Mouse (Mus musculus) brown adipose tissue, adult 24 weeks (tissue): ENCODE measurements around the gene Tbc1d22a. TPM values are rescaled to one million over a fixed set of nuclear protein-coding genes. Genes with fewer than 3 reads are reported as not detected.

ENCODE experiments used
- H3K27ac ChIP-seq: fragments of 200-500 bp; replicated peaks from 2 replicates; pipeline ENCODE4 v1.5.1; 2012; ENCODE audit warnings: low read depth, mild to moderate bottlenecking, low read length
- H3K4me1 ChIP-seq: fragments of 200-500 bp; 2 replicates; pipeline ENCODE4 v1.6.1; 2012; ENCODE audit warnings: low read length, mixed read lengths; ENCODE audit not compliant: control insufficient read depth, insufficient read depth, insufficient read length
- H3K4me3 ChIP-seq: fragments of 200-500 bp; 2 replicates; pipeline ENCODE4 v1.5.1; 2012; ENCODE audit warnings: low read depth, mild to moderate bottlenecking, low read length, moderate library complexity; ENCODE audit not compliant: insufficient read depth
- polyA plus RNA-seq: library from polyadenylated mRNA; stranded (reverse); fragments of >200 nt; gene quantifications from 2 replicates; pipeline ENCODE4 v1.2.4, GENCODE M21; 2012; ENCODE audit not compliant: missing spikeins, insufficient read depth, insufficient read length

Gene Tbc1d22a
- polyA plus RNA-seq, 1 experiment, result 15.2 TPM

DNA sequence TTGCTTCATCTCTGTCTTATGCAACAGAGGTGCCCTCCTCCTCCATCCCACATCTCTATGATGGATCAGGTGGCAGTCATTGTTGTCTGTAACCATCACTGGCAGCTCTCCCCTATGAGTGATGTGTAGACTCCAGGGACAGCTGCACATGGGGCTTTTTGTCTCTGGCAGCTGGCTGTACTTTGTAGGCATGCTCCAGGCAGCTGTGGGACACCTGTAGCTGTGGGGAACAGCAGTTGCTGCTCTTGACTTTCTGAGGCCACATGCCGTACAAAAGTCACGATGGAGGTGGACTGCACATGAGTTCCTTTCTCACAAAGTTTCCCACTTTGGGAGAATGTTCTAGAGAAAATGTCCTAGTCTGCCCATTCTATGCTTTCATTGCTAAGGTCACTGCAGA is 223.1 kb downstream of the Tbc1d22a start:
- no peak overlapping the region for H3K4me3 ChIP-seq
- peaks cover 4% of the 10 kb centered on the region; the same call in 1 of the 2 replicates for H3K4me1 ChIP-seq
- no peak overlapping the region for H3K27ac ChIP-seq

DNA sequence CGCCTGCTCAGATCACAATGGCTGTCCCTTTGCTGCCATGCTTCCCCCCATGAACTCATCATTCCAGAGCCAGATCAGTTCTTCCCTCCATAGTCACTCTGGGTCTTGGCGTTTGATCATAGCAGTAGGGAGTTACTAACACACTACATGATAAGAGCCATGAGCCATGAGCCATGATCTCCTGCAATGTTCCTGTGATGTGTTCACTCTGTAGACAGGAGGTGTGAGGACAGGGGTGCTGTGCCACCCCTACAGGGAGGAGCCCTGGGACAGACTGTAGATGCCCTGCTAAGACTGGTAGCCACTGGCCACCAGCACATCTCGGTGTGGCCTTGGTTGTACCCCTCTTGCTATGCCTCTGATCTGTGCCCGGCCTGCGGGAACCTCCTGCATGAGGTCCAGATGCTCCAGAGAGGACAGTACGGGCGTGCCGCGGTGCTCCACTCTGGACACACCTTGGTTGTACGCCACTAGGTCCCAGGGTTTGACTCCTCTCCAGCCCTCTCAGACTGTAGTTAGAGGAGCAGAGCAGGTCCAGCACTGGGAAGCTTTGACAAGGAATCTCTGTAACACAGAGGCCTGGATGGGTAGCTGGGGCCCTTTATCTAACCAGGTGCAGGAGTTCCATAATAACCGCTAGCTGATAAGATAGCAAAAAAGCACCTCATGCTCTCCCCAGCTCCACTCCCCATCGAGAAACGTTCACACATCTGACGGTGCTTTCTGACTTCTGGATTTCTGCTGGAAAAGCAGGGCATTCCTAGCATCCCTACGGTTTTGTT is 224.9 kb downstream of the Tbc1d22a start:
- Histone ChIP-seq H3K27ac (no peak overlapping the region), H3K4me1 (peaks cover 2% of the 10 kb centered on the region; the same call in 1 of the 2 replicates), H3K4me3 (no peak overlapping the region)

DNA sequence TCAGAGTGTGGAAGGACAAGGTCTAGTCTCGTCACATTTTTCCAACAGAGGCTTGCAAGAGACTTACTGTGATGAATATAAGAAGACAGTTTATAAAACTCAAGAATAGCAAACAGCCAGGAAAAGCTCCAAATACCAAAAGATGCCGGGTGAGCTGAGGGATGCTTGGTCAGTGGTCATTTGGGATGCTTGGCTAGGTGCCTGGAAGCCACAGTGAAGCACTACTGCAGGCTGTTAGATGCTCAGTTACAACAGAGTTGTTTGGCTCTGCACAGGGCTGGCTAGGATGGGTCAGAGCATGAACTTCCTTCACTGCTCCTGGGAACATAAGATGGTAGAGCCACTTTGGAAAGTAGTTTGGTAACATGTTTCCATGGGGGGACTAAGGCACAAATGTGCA is 230.0 kb downstream of the Tbc1d22a start:
- no peak overlapping the region for H3K4me3 ChIP-seq
- no peak overlapping the region for H3K27ac ChIP-seq
- no peaks in the 10 kb centered on the region for H3K4me1 ChIP-seq

DNA sequence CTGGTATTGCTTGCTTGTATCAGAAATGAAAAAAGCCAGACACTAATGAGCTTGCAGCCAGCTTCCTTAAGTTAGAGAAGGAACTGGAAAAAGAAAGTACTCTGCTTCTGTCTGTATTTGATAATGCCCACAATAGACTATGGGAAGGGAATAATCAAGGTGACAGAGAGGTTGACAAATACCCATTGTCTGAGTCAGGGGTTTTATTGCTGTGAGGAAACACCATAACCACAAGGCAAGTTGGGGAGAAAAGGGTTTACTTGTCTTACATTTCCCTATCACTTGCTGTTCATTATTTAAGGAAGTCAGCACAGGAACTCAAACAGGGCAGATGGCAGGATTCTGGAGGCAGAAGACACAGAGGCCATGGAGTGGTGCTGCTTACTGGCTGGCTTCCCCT is 231.8 kb downstream of the Tbc1d22a start:
- no peaks in the 10 kb centered on the region for H3K4me1 ChIP-seq

DNA sequence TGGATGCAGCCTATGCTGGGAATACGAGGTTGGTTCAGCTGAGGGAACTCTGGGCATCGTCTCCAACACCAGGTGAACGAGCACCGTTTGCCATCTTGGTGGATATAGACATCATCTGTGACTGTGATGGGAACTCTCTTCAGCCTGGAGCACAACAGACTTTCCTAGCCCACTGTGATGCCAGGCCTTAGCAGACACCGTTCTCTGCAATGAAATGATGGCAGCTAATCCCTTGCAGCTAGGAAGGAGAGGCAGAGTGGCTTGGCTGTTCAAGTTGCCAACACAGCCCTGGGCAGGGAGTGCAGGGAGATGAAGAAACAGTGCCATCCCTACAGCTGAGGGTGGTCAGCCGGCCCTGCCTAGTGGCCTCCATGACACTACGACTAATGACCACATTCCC is 233.0 kb downstream of the Tbc1d22a start:
- H3K4me3 ChIP-seq, result no peak overlapping the region
- no peaks in the 10 kb centered on the region for H3K4me1 ChIP-seq
- H3K27ac ChIP-seq, result no peak overlapping the region

More for the DNA sequence above, 231.8 kb downstream of the Tbc1d22a start:
- Histone ChIP-seq H3K4me3 (no peak overlapping the region), H3K27ac (no peak overlapping the region)

DNA sequence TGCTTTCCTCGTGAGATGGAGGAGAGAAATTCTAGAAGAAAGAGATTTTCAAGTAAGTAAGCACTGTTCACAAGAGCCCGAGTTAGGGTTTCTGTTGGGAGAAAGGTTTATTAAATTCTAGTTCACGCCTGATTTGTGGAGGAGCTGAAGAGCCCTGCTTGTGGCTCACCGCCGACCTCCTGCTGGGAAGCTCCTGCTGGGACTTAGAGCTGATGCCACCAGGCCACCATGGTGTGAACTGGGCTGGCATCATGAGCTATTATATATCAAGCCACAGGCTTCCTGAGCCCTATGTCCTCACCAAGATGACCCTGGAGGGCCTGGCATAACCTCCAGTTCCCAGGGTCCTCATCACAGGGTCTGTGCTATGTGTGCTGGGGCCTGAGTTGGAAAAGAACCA is 235.0 kb downstream of the Tbc1d22a start:
- H3K4me1 ChIP-seq, result no peaks in the 10 kb centered on the region
- H3K27ac ChIP-seq, result no peak overlapping the region
- H3K4me3 ChIP-seq, result no peak overlapping the region

DNA sequence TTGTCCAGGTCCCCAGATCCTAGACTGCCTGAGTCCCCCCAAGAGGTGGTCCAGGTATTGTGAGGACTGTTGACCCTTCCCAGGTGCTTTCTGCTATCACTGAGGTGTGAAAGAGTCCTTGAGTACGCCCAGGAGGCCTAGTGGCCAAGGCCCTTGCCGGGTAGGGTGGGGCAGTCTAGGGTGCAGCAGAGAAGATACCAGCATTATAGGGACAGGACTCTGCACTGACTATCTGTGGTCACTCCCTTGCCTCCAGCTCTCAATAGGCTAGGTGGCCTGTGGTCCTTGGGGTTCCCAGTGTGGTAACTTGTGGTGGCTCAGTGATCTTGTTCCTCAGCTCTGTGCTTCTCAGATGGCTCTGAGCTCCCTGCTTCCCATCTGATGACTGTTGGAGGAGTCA is 235.5 kb downstream of the Tbc1d22a start:
- Histone ChIP-seq H3K4me3 (no peak overlapping the region), H3K27ac (no peak overlapping the region)

DNA sequence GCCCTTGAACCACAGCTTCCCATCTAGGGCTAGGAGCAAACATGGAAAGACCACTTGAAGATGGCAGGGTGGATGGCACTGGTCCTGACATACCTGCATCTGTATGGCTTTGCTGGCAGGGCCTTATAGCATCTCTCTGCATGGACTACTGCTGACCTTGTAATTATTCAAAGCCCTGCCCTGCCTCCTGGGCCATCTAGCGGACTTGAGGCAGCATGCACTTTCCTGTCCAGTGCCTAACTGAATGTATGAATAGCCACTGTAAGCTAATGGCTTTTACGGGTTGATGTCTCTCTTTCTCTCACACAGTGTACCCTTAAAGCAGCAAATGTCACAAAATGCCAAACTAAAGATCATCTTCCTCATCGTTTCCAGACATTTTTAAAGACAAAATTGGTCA is 245.2 kb downstream of the Tbc1d22a start:
- Histone ChIP-seq H3K4me3 (no peak overlapping the region), H3K27ac (no peak overlapping the region), H3K4me1 (no peaks in the 10 kb centered on the region)

More for the DNA sequence above, 235.5 kb downstream of the Tbc1d22a start:
- H3K4me1 ChIP-seq, result no peaks in the 10 kb centered on the region

DNA sequence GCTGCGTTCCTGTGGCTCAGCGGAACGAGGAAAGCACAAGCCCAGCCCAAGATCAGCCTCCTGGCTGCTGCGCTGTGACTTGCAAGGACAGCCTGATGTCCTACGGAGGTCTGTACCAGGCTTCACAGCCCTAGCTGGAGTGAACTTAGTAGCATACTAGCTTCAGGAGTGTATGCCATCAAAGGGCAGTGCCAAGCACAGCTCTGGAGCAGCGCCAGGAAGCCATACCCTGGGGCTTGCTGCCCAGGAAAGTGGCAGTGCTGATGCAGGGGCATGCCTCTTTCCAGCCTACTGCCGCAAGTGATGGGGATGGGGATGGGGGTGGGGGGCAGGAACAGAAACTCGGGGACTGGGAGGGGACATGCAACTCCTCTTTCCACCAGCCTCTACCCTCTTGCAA is 248.4 kb downstream of the Tbc1d22a start:
- H3K4me1 ChIP-seq, result no peaks in the 10 kb centered on the region
- H3K4me3 ChIP-seq, result no peak overlapping the region
- H3K27ac ChIP-seq, result no peak overlapping the region

DNA sequence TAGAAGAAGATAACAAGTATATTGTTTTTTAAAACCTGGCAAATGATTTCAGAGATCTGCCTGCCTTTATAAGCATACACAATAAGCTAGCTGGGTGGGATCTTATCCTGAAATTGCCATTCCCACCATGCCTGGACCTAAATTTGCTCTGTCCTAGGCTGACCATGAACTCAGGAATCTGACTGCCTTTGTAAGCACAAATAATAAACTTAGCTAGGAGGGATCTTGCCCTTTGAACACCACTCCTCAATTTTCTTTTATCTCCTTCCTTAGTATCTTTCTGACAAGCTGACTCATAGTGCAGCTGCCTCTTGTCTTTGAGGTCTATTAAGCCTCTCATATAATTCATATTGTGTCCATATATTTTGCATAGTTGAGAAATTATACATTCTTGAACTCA is 253.8 kb downstream of the Tbc1d22a start:
- H3K4me3 ChIP-seq, result no peak overlapping the region
- H3K27ac ChIP-seq, result no peak overlapping the region
- no peaks in the 10 kb centered on the region for H3K4me1 ChIP-seq

DNA sequence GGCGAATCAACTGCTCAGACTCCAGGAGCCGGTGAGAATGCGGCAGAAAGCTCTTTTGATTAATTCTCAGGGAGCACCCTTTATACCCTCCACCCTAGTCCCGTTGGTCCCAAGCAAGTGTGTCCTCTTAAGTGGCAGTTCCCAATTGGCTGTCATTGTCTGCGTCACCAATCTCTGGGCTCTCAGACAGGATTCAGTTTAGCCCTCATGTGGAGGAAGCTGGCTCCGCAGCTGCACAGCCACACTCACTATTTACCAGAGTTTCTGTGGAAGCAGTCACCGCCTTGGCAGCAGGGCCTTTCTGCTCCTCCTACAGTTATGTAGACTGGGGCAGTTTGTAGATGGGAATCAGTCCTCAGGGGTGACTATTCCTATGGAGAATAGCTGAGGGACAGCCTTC is 256.9 kb downstream of the Tbc1d22a start:
- Histone ChIP-seq H3K27ac (no peak overlapping the region), H3K4me1 (no peaks in the 10 kb centered on the region), H3K4me3 (no peak overlapping the region)

DNA sequence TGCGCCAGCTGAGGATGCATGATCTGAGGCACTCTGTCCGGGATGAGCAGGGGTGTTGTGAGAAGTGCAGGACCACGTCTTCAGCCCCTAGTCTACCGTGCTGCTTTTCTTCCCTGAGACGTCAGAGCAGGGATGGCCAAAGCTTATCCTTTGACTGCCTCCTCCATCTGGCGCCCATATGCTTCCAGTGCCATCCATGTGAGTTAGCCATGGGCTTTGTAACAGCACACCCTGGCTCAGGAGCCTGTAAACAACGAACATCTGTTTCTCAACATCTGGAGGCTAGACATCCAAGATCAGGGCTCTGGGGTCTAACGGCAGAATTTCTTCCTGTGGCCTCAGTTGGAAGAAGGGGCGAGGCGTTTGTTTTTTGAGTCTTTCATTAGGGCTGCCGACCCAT is 259.2 kb downstream of the Tbc1d22a start:
- no peaks in the 10 kb centered on the region for H3K4me1 ChIP-seq
- H3K4me3 ChIP-seq, result no peak overlapping the region
- H3K27ac ChIP-seq, result no peak overlapping the region

DNA sequence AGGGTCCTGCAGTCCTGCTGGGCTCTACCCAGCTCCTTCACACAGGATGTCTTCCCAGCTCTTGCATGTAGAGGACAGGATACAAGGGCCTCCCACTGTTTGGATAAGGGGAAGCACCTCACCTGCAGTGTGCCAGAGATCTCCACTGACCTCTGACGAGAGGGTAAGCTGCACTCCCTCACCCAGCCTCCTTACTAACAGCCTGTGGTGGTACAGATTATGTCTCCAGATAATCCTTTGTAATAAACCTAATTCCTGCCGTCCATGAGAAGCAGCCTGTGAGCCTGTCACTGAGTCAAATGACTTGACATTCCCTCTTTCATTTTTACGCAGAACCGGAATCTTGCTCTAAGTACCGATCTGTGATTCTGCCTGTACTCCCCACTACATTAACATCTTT is 260.7 kb downstream of the Tbc1d22a start:
- H3K4me3 ChIP-seq, result no peak overlapping the region
- H3K27ac ChIP-seq, result no peak overlapping the region
- H3K4me1 ChIP-seq, result 0 out of 2 replicates have a peak, but pooled peaks cover 4% of the 10 kb centered on the region

DNA sequence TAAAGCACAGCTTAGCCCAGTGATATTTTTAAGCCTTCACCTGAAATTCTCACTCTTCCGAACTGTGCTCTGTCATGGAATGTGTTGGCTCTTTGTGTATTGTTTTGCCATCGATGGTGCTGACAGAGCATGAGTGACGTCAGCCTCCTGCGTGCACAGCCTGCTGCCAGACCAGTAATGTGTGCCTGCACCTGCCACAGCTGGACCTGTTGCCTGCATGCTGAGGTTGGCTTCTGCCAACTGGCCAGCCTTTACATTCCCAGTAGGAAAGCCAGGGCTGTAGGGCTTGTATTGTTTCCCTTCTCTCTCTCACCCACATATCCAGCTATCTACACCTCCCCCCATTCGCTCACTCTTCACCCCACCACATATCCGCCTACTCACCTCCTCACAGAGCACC is 262.2 kb downstream of the Tbc1d22a start:
- Histone ChIP-seq H3K27ac (no peak overlapping the region), H3K4me1 (0 out of 2 replicates have a peak, but pooled peaks cover 4% of the 10 kb centered on the region), H3K4me3 (no peak overlapping the region)

DNA sequence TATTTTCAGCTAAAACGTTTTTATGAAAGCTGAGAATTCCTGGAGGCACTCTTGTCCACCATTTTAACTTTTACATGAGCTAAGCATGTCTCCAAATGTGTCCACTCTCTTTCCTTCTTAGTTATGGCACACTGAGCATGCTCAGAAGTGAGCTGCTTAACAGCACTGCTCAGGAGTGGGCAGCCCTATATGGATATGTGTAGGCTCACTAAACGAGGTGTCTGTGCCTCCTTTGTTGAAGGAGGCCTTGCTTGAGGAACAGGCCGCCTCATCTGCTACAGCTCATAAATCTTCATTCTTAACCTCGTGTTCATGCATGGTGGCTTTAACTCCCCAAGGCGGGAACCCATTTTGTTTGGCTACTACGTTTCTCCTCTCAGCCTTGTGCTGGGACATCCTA is 262.8 kb downstream of the Tbc1d22a start:
- Histone ChIP-seq H3K4me3 (no peak overlapping the region), H3K4me1 (0 out of 2 replicates have a peak, but pooled peaks cover 4% of the 10 kb centered on the region), H3K27ac (no peak overlapping the region)

DNA sequence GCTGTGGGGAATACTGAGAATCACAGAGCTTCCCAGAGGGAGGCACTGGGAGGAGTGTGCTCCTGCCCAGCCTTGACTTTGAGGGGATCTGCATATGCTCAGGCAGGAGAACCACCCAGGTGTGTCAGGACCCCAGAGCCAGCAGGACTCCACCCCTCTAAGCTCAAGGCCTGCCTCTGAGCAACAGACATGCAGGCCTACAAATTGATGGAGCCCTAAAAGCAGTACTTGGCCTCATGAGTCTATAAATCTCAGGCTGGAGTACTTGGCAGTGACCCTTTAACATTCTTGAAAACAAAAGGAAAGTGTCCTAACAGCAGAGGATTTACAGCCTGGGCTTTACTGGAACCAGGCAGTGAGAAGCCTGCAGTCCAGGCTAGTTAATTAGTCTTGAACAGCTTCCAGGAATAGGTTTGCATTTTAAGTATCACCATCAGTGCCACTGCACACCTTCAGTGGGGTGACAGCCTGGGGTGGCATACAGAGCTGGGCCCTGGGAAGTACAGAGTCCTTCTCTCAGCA is 263.3 kb downstream of the Tbc1d22a start:
- no peak overlapping the region for H3K27ac ChIP-seq
- no peak overlapping the region for H3K4me3 ChIP-seq
- H3K4me1 ChIP-seq, result 0 out of 2 replicates have a peak, but pooled peaks cover 4% of the 10 kb centered on the region
